ENCODE assay signal across 11 mouse cellular contexts in genomic region chr3:51741824-51742223, GRCm38 (mm10).
A peak's percentile ranks its signal among the peaks of the same experiment; 100 is the strongest.
DNase-seq lines count a peak whose midpoint lies in the region; ATAC-seq and TF ChIP-seq lines count a peak whose summit lies in the region.
"Had no signal": no experiment of that assay in that cellular context is flagged by ENCODE, and none has a peak within 500 bp of the region (broad histone marks: within the 10 kb centered on the region; RNA-seq: fewer than 3 reads in every experiment).

No protein-coding gene starts in this region.

- no peak overlapping the region for H3K27ac ChIP-seq in kidney, postnatal 0 days
- H3K27ac ChIP-seq in heart, embryonic 16.5 days (ENCODE audit: low read length) = peak overlapping the region; percentile 69
- peak overlapping the region; percentile 43; the same call in 1 of the 2 replicates for H3K27ac ChIP-seq in midbrain, embryonic 16.5 days (ENCODE audit: low read length)

- TF ChIP-seq CTCF in kidney, postnatal 0 days (IDR thresholded peaks at IDR 0.05; ENCODE audit: low read depth) = peak; percentile 32; the same call in 1 of the 2 replicates

- peaks cover 23% of the 10 kb centered on the region for H3K4me1 ChIP-seq in kidney, postnatal 0 days (replicated peaks; ENCODE audit: insufficient read depth, low read length)
- peaks cover 29% of the 10 kb centered on the region for H3K4me1 ChIP-seq in heart, embryonic 16.5 days (ENCODE audit: control insufficient read depth, insufficient read depth, low read length)
- peaks cover 18% of the 10 kb centered on the region for H3K4me1 ChIP-seq in midbrain, embryonic 16.5 days (ENCODE audit: control insufficient read depth, insufficient read depth, low read length)

- no peak overlapping the region for H3K4me2 ChIP-seq in kidney, postnatal 0 days (ENCODE audit: low read length)
- H3K4me2 ChIP-seq in heart, embryonic 16.5 days (ENCODE audit: low read depth, low read length) = no peak overlapping the region; the same call in 1 of the 2 replicates
- no peak overlapping the region for H3K4me2 ChIP-seq in midbrain, embryonic 16.5 days (ENCODE audit: low read length)

- H3K36me3 ChIP-seq in kidney, postnatal 0 days (ENCODE audit: insufficient read depth, low read length) = no peaks in the 10 kb centered on the region
- no peaks in the 10 kb centered on the region for H3K36me3 ChIP-seq in heart, embryonic 16.5 days (ENCODE audit: control insufficient read depth, insufficient read depth)
- no peaks in the 10 kb centered on the region for H3K36me3 ChIP-seq in midbrain, embryonic 16.5 days (ENCODE audit: control insufficient read depth, insufficient read depth, low read length)

- H3K9ac ChIP-seq in kidney, postnatal 0 days (ENCODE audit: low read depth, low read length) = no peak overlapping the region
- peak overlapping the region; percentile 59 for H3K9ac ChIP-seq in heart, embryonic 16.5 days (ENCODE audit: low read length)
- no peak overlapping the region for H3K9ac ChIP-seq in midbrain, embryonic 16.5 days (ENCODE audit: low read depth, low read length)

- H3K4me3 ChIP-seq in kidney, postnatal 0 days (replicated peaks; ENCODE audit: low read depth, low read length) = no peak overlapping the region
- H3K4me3 ChIP-seq in heart, embryonic 16.5 days (ENCODE audit: low read length) = no peak overlapping the region
- no peak overlapping the region for H3K4me3 ChIP-seq in midbrain, embryonic 16.5 days (ENCODE audit: low read depth, low read length)

- DNase-seq in kidney, postnatal 0 days (ENCODE audit: low spot score) = no peak
- no peak for DNase-seq in kidney, postnatal 4 days
- DNase-seq in embryo, embryonic 11 days = peak; percentile 43
- DNase-seq in cerebellum, adult 8-10 months = no peak
- no peak for DNase-seq in cerebellum, adult 18-20 months
- DNase-seq: adrenal gland, adult 2 months; cerebellum, postnatal 14 days; right cerebral cortex, postnatal 25 days; thymus, adult 2 months had no signal

- 62% methylated on average over 10 of the region's 10 CpGs for WGBS in kidney, postnatal 0 days
- 51% methylated on average over 10 of the region's 10 CpGs for WGBS in heart, embryonic 16.5 days
- WGBS in midbrain, embryonic 16.5 days = 73% methylated on average over 10 of the region's 10 CpGs

- no peaks in the 10 kb centered on the region for H3K9me3 ChIP-seq in kidney, postnatal 0 days (replicated peaks; ENCODE audit: low read length)
- no peaks in the 10 kb centered on the region for H3K9me3 ChIP-seq in heart, embryonic 16.5 days (replicated peaks; ENCODE audit: control insufficient read depth, low read length)
- H3K9me3 ChIP-seq in midbrain, embryonic 16.5 days (replicated peaks; ENCODE audit: control insufficient read depth, low read length, poor library complexity, severe bottlenecking) = no peaks in the 10 kb centered on the region

- no peak for ATAC-seq in kidney, postnatal 0 days (replicated peaks; ENCODE audit: low FRiP score, low read depth)
- ATAC-seq in heart, embryonic 16.5 days (replicated peaks; ENCODE audit: extremely low read depth, insufficient read depth, low FRiP score) = peak; percentile 62
- no peak for ATAC-seq in midbrain, embryonic 16.5 days

- no peaks in the 10 kb centered on the region for H3K27me3 ChIP-seq in kidney, postnatal 0 days (ENCODE audit: insufficient read depth, low read length)
- H3K27me3 ChIP-seq in heart, embryonic 16.5 days (ENCODE audit: control insufficient read depth, insufficient read depth, low read length) = no peaks in the 10 kb centered on the region
- no peaks in the 10 kb centered on the region for H3K27me3 ChIP-seq in midbrain, embryonic 16.5 days (ENCODE audit: control insufficient read depth, insufficient read depth, low read depth, low read length)
